Mouse (Mus musculus) left cerebral cortex, adult 2 months (tissue): ENCODE measurements around the gene Tnfrsf19. TPM values are rescaled to one million over a fixed set of nuclear protein-coding genes. Genes with fewer than 3 reads are reported as not detected.

Source experiments
- DNase-seq, 2 experiments: peaks; one replicate each; pipeline ENCODE4 v3.0.0; 2021 to 2022; ENCODE audit warnings: low spot score in 2 of 2, mixed read lengths in 1 of 2; ENCODE audit errors: extremely low spot score in 1 of 2
- H3K27ac ChIP-seq: fragments of 200-600 bp; 2 replicates; pipeline ENCODE4 v1.8.1; 2022
- H3K4me3 ChIP-seq: fragments of 200-600 bp; 2 replicates; pipeline ENCODE4 v1.8.1; 2022
- CTCF ChIP-seq: fragments of 200-600 bp; IDR thresholded peaks from 2 replicates; pipeline ENCODE4 v1.8.1; 2022; ENCODE audit warnings: antibody characterized with exemption, mild to moderate bottlenecking, moderate library complexity
- intact Hi-C: fragments of 180-260 bp; cut with DNase I; formaldehyde crosslinking; loops from one replicate; pipeline ENCODE4 v1.15.1; 2025
- total RNA-seq, 2 experiments: library from RNA; stranded (reverse); gene quantifications; 2 replicates each; pipeline ENCODE4 v1.2.3; 2021

Gene Tnfrsf19
- total RNA-seq, 2 experiments from 2014 or later, result 49.5 to 51.9 TPM

DNA sequence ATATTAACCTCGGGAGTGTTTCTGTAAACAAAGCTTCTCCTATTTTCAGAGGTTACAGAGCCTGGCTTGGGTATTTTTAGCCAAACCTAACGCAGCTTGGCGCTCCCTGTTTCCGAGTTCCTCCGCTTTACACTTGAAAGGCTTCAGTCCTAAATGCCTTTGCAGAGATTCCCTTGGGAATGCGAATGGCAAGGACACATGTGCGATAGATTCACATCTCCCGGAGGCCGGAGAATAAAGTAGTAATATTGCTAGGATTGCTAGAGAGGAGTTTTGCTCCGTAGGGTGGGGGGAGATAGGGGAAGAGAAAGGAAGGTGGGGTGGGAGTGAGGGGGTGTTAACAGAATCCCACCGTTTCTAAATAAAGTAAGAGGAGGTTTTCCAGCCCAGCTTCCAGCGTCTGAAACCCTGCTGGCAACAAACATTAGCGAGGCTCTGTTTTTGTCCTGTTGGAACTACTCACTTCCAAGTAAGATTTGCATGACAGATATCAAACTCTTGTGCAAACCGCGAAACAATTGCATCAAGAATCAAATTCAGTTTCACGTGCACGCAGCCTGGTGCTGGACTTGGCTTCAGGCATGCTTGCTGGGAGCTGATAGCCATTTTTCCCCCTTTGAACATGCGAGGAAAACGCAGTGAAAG is 722 bp downstream of the Tnfrsf19 start:
- no peak for DNase-seq
- H3K4me3 ChIP-seq, result peak overlapping the region; percentile 62
- H3K27ac ChIP-seq, result peak overlapping the region; percentile 93
- TF ChIP-seq CTCF, result no peak
- intact Hi-C loops, result loop anchor here (2.0 to 5.0 kb wide), 2 partner anchors 33 to 37 kb away; no protein-coding TSS in a partner anchor

DNA sequence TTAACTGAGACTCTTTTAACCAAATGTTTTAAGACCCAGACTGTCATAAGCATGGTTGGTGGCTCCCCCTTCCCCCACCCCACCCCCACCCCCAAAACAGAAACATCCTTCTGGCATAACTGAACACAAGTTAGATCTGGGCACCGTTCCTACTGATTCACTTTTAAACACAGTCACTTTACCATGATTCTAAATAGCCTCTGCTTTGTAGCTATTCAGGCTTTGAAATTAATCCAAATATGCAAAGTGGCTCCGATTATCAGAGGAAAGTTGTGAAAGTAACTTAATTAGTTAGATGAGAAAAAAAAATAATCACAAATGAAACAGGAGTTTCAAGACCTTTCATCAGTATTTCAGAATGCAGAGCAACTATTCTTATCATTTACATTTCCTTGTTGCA is 2.0 kb downstream of the Tnfrsf19 start:
- TF ChIP-seq CTCF, result no peak
- intact Hi-C loops, result loop anchor here (2.0 kb wide), 1 partner anchor 32 kb away; no protein-coding TSS in a partner anchor
- Histone ChIP-seq H3K27ac (peak overlapping the region; percentile 79), H3K4me3 (peak overlapping the region; percentile 27)
- DNase-seq, result no peak

DNA sequence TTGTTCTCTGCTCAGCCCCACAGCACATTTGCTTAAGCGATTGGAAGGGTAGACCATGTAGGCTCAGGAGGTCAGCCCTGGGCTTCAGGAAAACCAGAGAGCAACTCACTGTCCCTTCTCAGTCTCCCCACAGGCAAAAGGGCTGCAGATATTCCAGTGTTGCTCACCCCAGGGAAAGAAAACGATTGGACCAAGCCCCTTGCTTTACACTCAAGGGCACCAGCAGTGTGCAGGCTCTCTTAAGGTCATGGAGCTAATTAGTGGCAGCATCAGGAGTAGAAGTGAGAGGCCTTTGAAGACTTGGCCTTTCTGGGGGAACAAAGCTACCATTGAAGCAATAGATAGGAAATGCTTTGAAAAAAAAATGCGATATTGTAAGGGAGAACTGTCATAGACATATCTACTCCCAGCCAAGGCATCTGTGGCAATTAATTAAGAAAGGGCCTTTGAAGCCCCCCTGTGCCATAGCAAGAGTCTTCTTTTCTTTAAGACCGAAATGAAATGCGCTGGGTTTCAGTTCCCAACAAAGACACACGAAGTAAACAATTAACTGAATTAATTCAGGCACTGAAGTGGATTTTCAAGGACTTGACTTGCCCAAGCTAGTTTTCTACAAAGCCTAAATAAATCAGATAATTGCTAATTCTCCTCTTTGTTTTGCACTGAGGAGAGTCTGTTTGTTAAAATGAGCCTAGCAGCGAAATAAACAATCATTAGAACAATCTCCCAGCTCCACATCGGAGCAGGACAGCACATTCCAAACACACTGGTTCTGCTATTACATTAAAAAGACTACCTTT is 2.6 kb downstream of the Tnfrsf19 start:
- DNase-seq, result peak in 1 of 2 experiments; percentile 8
- intact Hi-C loops, result loop anchor here (2.0 kb wide), 1 partner anchor 31 kb away; no protein-coding TSS in a partner anchor
- H3K4me3 ChIP-seq, result peak overlapping the region; percentile 27

DNA sequence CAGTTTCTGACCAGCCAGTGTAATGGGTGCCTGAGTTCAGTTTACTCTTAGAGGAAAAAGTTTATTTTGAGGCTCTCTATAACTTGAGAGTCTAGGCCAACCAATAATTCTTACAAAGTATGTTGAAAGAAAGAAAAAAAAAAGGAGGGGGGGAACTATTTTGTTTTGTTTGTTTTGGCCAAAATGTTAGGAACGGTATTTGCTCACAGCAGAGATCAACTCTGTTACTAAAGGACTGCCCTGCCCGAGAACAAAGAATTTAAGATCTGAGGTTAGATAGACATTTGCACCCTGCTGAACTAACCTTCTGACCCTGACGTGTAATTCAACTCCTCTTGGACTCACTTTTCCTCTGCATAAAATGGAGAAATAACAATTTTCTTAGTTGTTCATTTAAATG is 4.0 kb downstream of the Tnfrsf19 start:
- Histone ChIP-seq H3K27ac (peak overlapping the region; percentile 3; the same call in 1 of the 2 replicates), H3K4me3 (no peak overlapping the region)
- TF ChIP-seq CTCF, result no peak
- no peak for DNase-seq
- intact Hi-C loops, result no loop called here

More for the DNA sequence above, 2.6 kb downstream of the Tnfrsf19 start:
- TF ChIP-seq CTCF, result no peak
- H3K27ac ChIP-seq, result peak overlapping the region; percentile 79

DNA sequence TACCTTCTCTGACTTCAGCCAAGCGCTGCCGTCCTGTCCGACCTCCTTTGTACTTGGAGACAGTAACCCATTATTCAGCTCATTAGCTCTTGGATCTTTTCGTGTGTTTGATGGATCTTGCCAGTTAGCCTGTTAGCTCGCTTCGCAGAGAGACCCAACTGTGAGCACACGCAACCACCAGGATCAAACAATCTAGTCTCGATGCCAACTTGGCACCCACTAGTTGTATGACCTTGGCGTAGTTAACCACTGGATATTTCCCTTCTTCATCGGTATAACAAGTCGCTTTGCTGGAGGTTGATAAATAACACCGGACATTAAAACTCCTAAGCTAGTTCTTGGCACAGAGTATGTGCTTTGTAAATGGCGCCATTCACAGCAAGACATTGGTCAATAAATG is 6.1 kb downstream of the Tnfrsf19 start:
- intact Hi-C loops, result no loop called here
- Histone ChIP-seq H3K4me3 (no peak overlapping the region), H3K27ac (no peak overlapping the region; the same call in 1 of the 2 replicates)
- TF ChIP-seq CTCF, result no peak
- no peak for DNase-seq

DNA sequence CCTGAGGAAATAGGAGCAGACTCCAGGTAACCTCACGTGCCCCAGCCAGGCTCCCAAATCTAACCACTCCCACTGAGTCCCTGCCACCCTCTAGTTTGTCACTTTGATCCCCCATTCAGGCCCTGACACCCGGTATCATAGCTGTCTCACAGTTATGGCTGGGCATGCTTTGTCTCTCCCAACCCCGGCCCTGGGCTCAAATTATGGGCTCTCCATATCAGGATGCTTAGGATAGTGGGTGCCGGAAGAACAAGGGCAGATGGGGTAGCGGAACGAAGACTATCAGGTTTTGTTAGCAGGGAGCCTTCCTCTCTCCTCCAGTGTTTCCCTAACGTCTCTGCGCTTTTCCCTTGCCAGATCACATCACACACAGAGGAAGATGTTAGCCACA is 8.2 kb downstream of the Tnfrsf19 start:
- Histone ChIP-seq H3K4me3 (peak overlapping the region; percentile 76), H3K27ac (peak overlapping the region; percentile 95)
- no peak for DNase-seq
- no peak for TF ChIP-seq CTCF
- intact Hi-C loops, result loop anchor here (5.0 kb wide), 1 partner anchor 46 kb away; no protein-coding TSS in a partner anchor

DNA sequence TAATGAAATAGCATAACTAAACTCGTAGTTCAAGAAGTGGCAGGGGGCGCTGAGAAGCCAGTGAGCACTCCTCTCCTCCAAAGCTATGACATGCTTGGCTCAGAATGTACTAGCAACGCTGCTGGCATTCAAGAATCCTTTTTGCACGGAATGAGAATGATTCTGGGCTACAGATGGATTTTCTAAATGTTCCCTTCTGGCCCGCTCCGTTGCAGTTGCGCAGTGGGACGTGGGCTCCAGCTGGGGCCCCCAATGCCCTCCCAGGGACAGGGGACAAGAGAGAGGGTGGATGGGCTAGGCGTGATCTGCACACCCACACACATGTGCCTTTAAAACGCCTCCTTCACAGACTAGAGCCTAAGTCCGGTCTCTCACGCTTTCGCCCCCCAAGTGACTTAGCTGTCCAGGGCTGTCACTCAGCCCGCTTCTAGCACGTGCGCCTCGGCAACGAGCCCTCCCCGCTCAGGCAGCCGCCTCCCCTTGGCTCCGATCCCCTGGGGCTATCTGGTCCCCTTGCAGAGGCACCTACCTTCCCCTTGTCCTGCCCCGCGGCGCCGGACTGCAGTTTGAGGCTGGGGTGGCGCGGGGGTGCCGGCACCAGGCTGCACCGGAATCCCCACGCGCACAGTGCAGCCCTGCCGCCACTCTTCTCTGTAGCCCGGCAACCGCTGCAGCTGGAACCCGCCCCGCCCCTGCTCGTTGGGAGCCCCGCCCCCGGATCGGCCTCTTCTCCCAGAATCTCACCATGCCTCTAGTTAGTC is 8.8 kb downstream of the Tnfrsf19 start:
- intact Hi-C loops, result loop anchor here (1.0 to 5.0 kb wide), 2 partner anchors 25 to 45 kb away; no protein-coding TSS in a partner anchor
- Histone ChIP-seq H3K4me3 (peak overlapping the region; percentile 76), H3K27ac (peak overlapping the region; percentile 95)
- DNase-seq, result peak; percentile 72 to 77
- no peak; the same call in none of the 2 replicates for TF ChIP-seq CTCF

DNA sequence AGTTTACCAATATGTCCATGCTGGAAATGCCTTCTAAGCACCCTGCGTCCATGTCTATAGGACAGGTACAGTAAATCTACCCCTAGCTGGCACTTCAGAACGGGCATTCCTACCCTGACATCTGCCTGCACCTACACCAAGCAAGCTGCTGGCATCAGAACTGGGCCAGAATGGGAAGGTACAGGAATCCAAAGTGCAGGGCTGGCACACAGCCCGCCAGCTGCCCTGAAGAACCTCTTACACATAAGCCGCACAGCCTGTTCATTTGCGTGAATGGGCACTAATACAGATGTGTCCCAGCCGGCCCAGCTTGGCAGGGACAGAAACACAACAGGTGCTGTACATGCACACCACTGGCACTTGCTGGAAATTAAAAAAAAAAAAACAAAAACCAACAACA is 15.9 kb downstream of the Tnfrsf19 start:
- Histone ChIP-seq H3K4me3 (no peak overlapping the region), H3K27ac (no peak overlapping the region)
- intact Hi-C loops, result no loop called here
- no peak for DNase-seq
- no peak for TF ChIP-seq CTCF

DNA sequence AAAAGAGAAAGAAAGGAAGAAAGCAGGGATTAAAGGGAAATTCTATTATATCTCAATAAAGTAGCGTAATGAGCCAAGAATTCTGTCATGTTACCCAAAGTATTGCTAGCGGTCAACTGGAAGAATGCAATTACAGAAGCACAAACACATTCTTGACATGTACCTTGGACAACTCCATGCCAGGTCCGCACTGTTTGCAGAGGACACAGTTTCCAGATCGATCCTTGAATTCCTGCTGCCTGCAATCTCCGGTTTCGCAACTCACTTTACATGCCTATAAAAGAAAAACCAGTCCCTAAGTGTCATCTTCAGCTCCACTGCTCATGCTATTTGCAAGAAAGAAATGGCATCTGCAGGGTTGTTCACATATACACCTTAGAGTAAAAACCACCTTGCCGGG is 22.3 kb downstream of the Tnfrsf19 start:
- H3K27ac ChIP-seq, result no peak overlapping the region
- DNase-seq, result no peak
- no peak overlapping the region for H3K4me3 ChIP-seq
- intact Hi-C loops, result no loop called here
- no peak for TF ChIP-seq CTCF

DNA sequence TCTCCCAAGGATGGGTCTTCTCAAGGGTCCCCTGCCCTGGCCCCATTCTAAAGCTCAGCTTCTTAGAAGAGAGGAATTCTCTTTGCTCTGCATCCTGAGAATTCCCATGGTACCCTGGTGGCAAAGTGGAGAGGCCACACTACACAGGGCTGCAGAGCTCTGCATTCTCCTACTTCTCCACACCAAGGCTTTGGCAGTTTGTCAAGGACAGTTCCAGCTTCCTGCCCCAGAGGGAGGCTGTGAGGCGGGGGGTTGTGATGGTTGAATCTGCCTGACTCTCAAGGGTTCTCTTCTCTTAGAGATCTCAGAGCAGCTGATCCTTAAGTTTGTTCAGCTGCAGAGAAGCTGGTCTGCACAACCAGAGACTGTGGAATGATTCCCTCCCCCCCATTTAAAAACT is 23.9 kb downstream of the Tnfrsf19 start:
- no peak overlapping the region for H3K4me3 ChIP-seq
- no peak; the same call in 1 of the 2 replicates for TF ChIP-seq CTCF
- no peak overlapping the region for H3K27ac ChIP-seq
- intact Hi-C loops, result no loop called here
- no peak for DNase-seq

DNA sequence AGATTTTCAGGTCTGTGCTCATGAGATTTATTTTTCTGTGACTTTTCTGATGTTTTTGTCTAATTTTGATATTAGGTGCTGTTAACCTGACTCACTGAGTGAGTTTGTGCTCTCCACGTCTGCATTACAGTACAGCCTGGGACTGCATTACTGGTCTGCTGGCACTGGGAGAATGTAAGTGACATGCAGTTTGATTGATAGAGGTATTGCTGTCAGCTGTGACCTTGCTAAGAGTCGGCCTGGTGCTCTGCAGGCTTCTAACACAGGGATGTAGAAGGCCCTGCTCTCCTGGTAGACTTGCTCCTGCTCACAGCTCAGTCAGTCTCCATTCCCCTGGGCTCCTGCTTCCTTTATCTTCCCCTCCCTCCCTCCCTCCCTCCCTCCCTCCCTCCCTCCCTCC is 25.3 kb downstream of the Tnfrsf19 start:
- intact Hi-C loops, result no loop called here

More for the DNA sequence above, 25.3 kb downstream of the Tnfrsf19 start:
- TF ChIP-seq CTCF, result no peak
- H3K27ac ChIP-seq, result no peak overlapping the region
- no peak overlapping the region for H3K4me3 ChIP-seq
- DNase-seq, result no peak
